In genomic region chr11:24282556-24282955, GRCm38 (mm10) we compare ENCODE assay signal across 15 mouse cellular contexts.
DNase-seq lines count a peak whose midpoint lies in the region; ATAC-seq and TF ChIP-seq lines count a peak whose summit lies in the region.
"Had no signal": no experiment of that assay in that cellular context is flagged by ENCODE, and none has a peak within 500 bp of the region (broad histone marks: within the 10 kb centered on the region; RNA-seq: fewer than 3 reads in every experiment).

No protein-coding gene starts in this region.

- intact Hi-C loops in heart, adult 2 months (cut with DNase I): no loop called here

- H3K27ac ChIP-seq in heart, embryonic 10.5 days: 0 out of 2 replicates have a peak overlapping the region, but pooled peaks have one; percentile 10
- H3K27ac ChIP-seq in heart, adult 2 months: no peak overlapping the region
- no peak overlapping the region; the same call in 1 of the 2 replicates for H3K27ac ChIP-seq in hindbrain, embryonic 11.5 days (ENCODE audit: low read depth, low read length)
- peak overlapping the region; percentile 62 for H3K27ac ChIP-seq in midbrain, embryonic 15.5 days
- H3K27ac ChIP-seq: gastrocnemius, adult 2 months; heart, embryonic 15.5 days; liver, embryonic 13.5 days had no signal

- no peak for TF ChIP-seq CTCF in heart, adult 2 months (IDR thresholded peaks at IDR 0.05)

- H3K4me1 ChIP-seq in heart, embryonic 10.5 days: peaks cover 36% of the 10 kb centered on the region
- no peaks in the 10 kb centered on the region for H3K4me1 ChIP-seq in heart, adult 2 months (ENCODE audit: control insufficient read depth, insufficient read depth, low read length)
- H3K4me1 ChIP-seq in hindbrain, embryonic 11.5 days (replicated peaks; ENCODE audit: control insufficient read depth, insufficient read depth, low read length): peaks cover 18% of the 10 kb centered on the region; the same call in 1 of the 2 replicates
- H3K4me1 ChIP-seq in midbrain, embryonic 15.5 days: peaks cover 36% of the 10 kb centered on the region

- ATAC-seq in hindbrain, embryonic 11.5 days (ENCODE audit: low FRiP score): no peak
- peak; percentile 75 for ATAC-seq in midbrain, embryonic 15.5 days (replicated peaks)
- ATAC-seq: intestine, postnatal 0 days had no signal

- H3K27me3 ChIP-seq in heart, embryonic 10.5 days (ENCODE audit: insufficient read depth, poor library complexity, severe bottlenecking): peaks cover 16% of the 10 kb centered on the region
- H3K27me3 ChIP-seq in heart, adult 2 months (ENCODE audit: control insufficient read depth, insufficient read depth, low read length): peaks cover 2% of the 10 kb centered on the region; the same call in 1 of the 2 replicates
- no peaks in the 10 kb centered on the region for H3K27me3 ChIP-seq in hindbrain, embryonic 11.5 days (ENCODE audit: control insufficient read depth, insufficient read depth, low read length)
- no peaks in the 10 kb centered on the region for H3K27me3 ChIP-seq in midbrain, embryonic 15.5 days (replicated peaks)
- H3K27me3 ChIP-seq: heart, embryonic 15.5 days had no signal

- H3K4me2 ChIP-seq in hindbrain, embryonic 11.5 days (replicated peaks; ENCODE audit: low read depth, low read length): no peak overlapping the region
- peak overlapping the region; percentile 46 for H3K4me2 ChIP-seq in midbrain, embryonic 15.5 days
- H3K4me2 ChIP-seq: heart, embryonic 15.5 days; liver, embryonic 13.5 days had no signal

- H3K9me3 ChIP-seq in heart, embryonic 10.5 days: no peaks in the 10 kb centered on the region
- H3K9me3 ChIP-seq in hindbrain, embryonic 11.5 days (ENCODE audit: control insufficient read depth, low read length): no peaks in the 10 kb centered on the region
- H3K9me3 ChIP-seq in midbrain, embryonic 15.5 days: no peaks in the 10 kb centered on the region
- H3K9me3 ChIP-seq: heart, embryonic 15.5 days; liver, embryonic 13.5 days had no signal

- no peaks in the 10 kb centered on the region for H3K36me3 ChIP-seq in heart, embryonic 10.5 days
- H3K36me3 ChIP-seq in heart, adult 2 months (ENCODE audit: control insufficient read depth, insufficient read depth, low read length): no peaks in the 10 kb centered on the region
- H3K36me3 ChIP-seq in hindbrain, embryonic 11.5 days (ENCODE audit: control insufficient read depth, insufficient read depth, low read length): no peaks in the 10 kb centered on the region
- H3K36me3 ChIP-seq in midbrain, embryonic 15.5 days (replicated peaks): no peaks in the 10 kb centered on the region
- H3K36me3 ChIP-seq: heart, embryonic 15.5 days; liver, embryonic 13.5 days had no signal

- WGBS in heart, embryonic 10.5 days: 25% methylated on average over 9 of the region's 9 CpGs
- WGBS in heart, adult 2 months: 53% methylated on average over 9 of the region's 9 CpGs
- WGBS in hindbrain, embryonic 11.5 days: 47% methylated on average over 9 of the region's 9 CpGs
- 23% methylated on average over 9 of the region's 9 CpGs for WGBS in midbrain, embryonic 15.5 days

- TF ChIP-seq POLR2A in heart, adult 2 months (IDR thresholded peaks at IDR 0.05; ENCODE audit: insufficient read depth, low read depth, low read length): no peak

- DNase-seq in heart, embryonic 10.5 days (ENCODE audit: low spot score): no peak
- DNase-seq in heart, adult 2 months: no peak
- DNase-seq in brain, adult 2 months (ENCODE audit: low read depth, low spot score): peak; percentile 27
- no peak for DNase-seq in hindbrain, embryonic 11.5 days (ENCODE audit: low spot score)
- no peak for DNase-seq in adrenal gland, adult 8-10 months
- DNase-seq in layer of hippocampus, postnatal 14 days (ENCODE audit: low spot score in 2 of 2): no peak
- no peak for DNase-seq in liver
- DNase-seq: adrenal gland, postnatal 36 days; cerebellum, adult 11 months; gastrocnemius, adult 2 months; liver, embryonic 13.5 days; lung, postnatal 10 days had no signal

- TF ChIP-seq EP300 in heart, adult 2 months (IDR thresholded peaks at IDR 0.05; ENCODE audit: insufficient read depth, low read depth, low read length): no peak

- H3K4me3 ChIP-seq in heart, embryonic 10.5 days: peak overlapping the region; percentile 24; the same call in 1 of the 2 replicates
- no peak overlapping the region for H3K4me3 ChIP-seq in heart, adult 2 months
- H3K4me3 ChIP-seq in hindbrain, embryonic 11.5 days (ENCODE audit: low read depth, low read length): no peak overlapping the region
- H3K4me3 ChIP-seq in midbrain, embryonic 15.5 days: 0 out of 2 replicates have a peak overlapping the region, but pooled peaks have one; percentile 7
- H3K4me3 ChIP-seq: gastrocnemius, adult 2 months; heart, embryonic 15.5 days; liver, embryonic 13.5 days had no signal

- no peak overlapping the region for H3K9ac ChIP-seq in heart, adult 2 months (ENCODE audit: low read depth, low read length)
- peak overlapping the region; percentile 27; the same call in 1 of the 2 replicates for H3K9ac ChIP-seq in hindbrain, embryonic 11.5 days (ENCODE audit: low read depth, low read length)
- peak overlapping the region; percentile 20 for H3K9ac ChIP-seq in midbrain, embryonic 15.5 days
- H3K9ac ChIP-seq: heart, embryonic 15.5 days; liver, embryonic 13.5 days had no signal

- H3K79me2 ChIP-seq in heart, adult 2 months (replicated peaks; ENCODE audit: control insufficient read depth, insufficient read depth, low read length): no peaks in the 10 kb centered on the region

Comparison
In these comparisons a context has a peak if more than half of its experiments do, and no peak if none do; other contexts are left out.
1. H3K27ac ChIP-seq: peak in heart, embryonic 10.5 days (single experiment) and midbrain, embryonic 15.5 days (single experiment); none in heart, adult 2 months (single experiment) and hindbrain, embryonic 11.5 days (single experiment).
2. H3K4me3 ChIP-seq: peak in heart, embryonic 10.5 days (single experiment) and midbrain, embryonic 15.5 days (single experiment); none in heart, adult 2 months (single experiment) and hindbrain, embryonic 11.5 days (single experiment).